8 mouse cellular contexts compared by ENCODE assay signal in genomic region chr5:115187188-115188131, GRCm38 (mm10). TPM values are rescaled to one million over a fixed set of nuclear protein-coding genes. Genes with fewer than 3 reads are reported as not detected.
DNase-seq lines count a peak whose midpoint lies in the region; ATAC-seq and TF ChIP-seq lines count a peak whose summit lies in the region.

No protein-coding gene starts in this region.

- CTCF ChIA-PET in Patski (lab: Charles Lee), result interaction anchor here (0.8 to 1.5 kb wide), 9 partner anchors 9 to 49 kb away, joined by 3 to 5 read pairs (median 3); no protein-coding TSS in a partner anchor

- H3K4me2 ChIP-seq in hindbrain, embryonic 14.5 days (replicated peaks), result peak overlapping the region; percentile 32

- peak; percentile 48 for ATAC-seq in Patski
- ATAC-seq in hindbrain, embryonic 14.5 days (ENCODE audit: low FRiP score), result peak; percentile 55; the same call in 1 of the 2 replicates

- no peak for TF ChIP-seq CTCF in Patski (IDR thresholded peaks at IDR 0.05)

- no peak overlapping the region; the same call in 1 of the 2 replicates for H3K4me3 ChIP-seq in hindbrain, embryonic 14.5 days (replicated peaks; ENCODE audit: low read length)

- in situ Hi-C loops in Patski (cut with MboI; ENCODE audit: low pct_unique_long_range_greater_than_20kb), result loop anchor here (5.0 kb wide), 1 partner anchor 50 kb away; the partner anchor contains the start of gene Pop5

- peaks cover 3% of the 10 kb centered on the region for H3K27me3 ChIP-seq in Patski
- H3K27me3 ChIP-seq in hindbrain, embryonic 14.5 days (ENCODE audit: control insufficient read depth, insufficient read depth, low read length), result peaks cover 31% of the 10 kb centered on the region

- H3K4me1 ChIP-seq in hindbrain, embryonic 14.5 days (replicated peaks; ENCODE audit: control insufficient read depth, insufficient read depth, low read length), result peaks cover 44% of the 10 kb centered on the region

- peak overlapping the region; percentile 58; the same call in 1 of the 2 replicates for H3K27ac ChIP-seq in hindbrain, embryonic 14.5 days

- H3K9ac ChIP-seq in hindbrain, embryonic 14.5 days, result no peak overlapping the region

- POLR2A ChIA-PET in Patski (lab: Charles Lee), result no interaction called here

- no peaks in the 10 kb centered on the region for H3K9me3 ChIP-seq in hindbrain, embryonic 14.5 days (ENCODE audit: control insufficient read depth, low read length)

- no peaks in the 10 kb centered on the region for H3K36me3 ChIP-seq in hindbrain, embryonic 14.5 days (replicated peaks; ENCODE audit: control insufficient read depth, insufficient read depth)

- DNase-seq in Patski (ENCODE audit: low read depth, low spot score), result peak; percentile 12
- DNase-seq in cerebellum, postnatal 14 days, result peak; percentile 97 to 99
- peak; percentile 92 to 96 for DNase-seq in frontal cortex, postnatal 25 days (ENCODE audit: low spot score in 2 of 2)
- DNase-seq in hindbrain, embryonic 14.5 days (ENCODE audit: low spot score), result peak; percentile 88
- DNase-seq in layer of hippocampus, postnatal 25 days (ENCODE audit: extremely low spot score in 1 of 2, low spot score in 1 of 2), result peak; percentile 86 to 99
- peak; percentile 99 for DNase-seq in lung, postnatal 14 days
- peak; percentile 78 for DNase-seq in retina, adult 2 months (ENCODE audit: low read depth, low spot score)
- peak; percentile 84 to 88 for DNase-seq in thymus, postnatal 36 days

- 17% methylated on average over 26 of the region's 26 CpGs for WGBS in hindbrain, embryonic 14.5 days

RNA-seq across cellular contexts. Expression of gene Cabp1, which starts 6.7 kb away (rescaled TPM):
- 0.05 TPM for polyA plus RNA-seq in Patski (2021)
- polyA plus RNA-seq in hindbrain, embryonic 14.5 days (2014; fragmentation: Nextera tagmentation; extraction: Ambion mirVana), result 17.7 and 22.8 TPM in 2 replicates
- 100 to 1,000 TPM; 118 to 121 TPM for total RNA-seq in layer of hippocampus, postnatal 25 days (2021)

RNA-seq across cellular contexts. Expression of gene Mlec, which starts 29.5 kb away (rescaled TPM):
- 294 TPM for polyA plus RNA-seq in Patski (2021)
- polyA plus RNA-seq in hindbrain, embryonic 14.5 days (2014; fragmentation: Nextera tagmentation; extraction: Ambion mirVana), result 21.0 and 26.4 TPM in 2 replicates
- total RNA-seq in layer of hippocampus, postnatal 25 days (2021), result 10 to 100 TPM; 75.6 to 86.5 TPM

RNA-seq across cellular contexts. Expression of gene Pop5, which starts 48.2 kb away (rescaled TPM):
- polyA plus RNA-seq in Patski (2021), result 123 TPM
- polyA plus RNA-seq in hindbrain, embryonic 14.5 days (2014; fragmentation: Nextera tagmentation; extraction: Ambion mirVana), result 107 and 114 TPM in 2 replicates
- total RNA-seq in layer of hippocampus, postnatal 25 days (2021), result 100 to 1,000 TPM in 1 of 2 experiments, 10 to 100 TPM in 1; 83.7 to 108 TPM

RNA-seq across cellular contexts. Expression of gene Unc119b, which starts 52.7 kb away (rescaled TPM):
- polyA plus RNA-seq in Patski (2021), result 98.3 TPM
- polyA plus RNA-seq in hindbrain, embryonic 14.5 days (2014; fragmentation: Nextera tagmentation; extraction: Ambion mirVana), result 31.2 and 39.0 TPM in 2 replicates
- total RNA-seq in layer of hippocampus, postnatal 25 days (2021), result 10 to 100 TPM; 26.8 to 30.9 TPM

Comparison
In these comparisons a context has a peak if more than half of its experiments do, and no peak if none do; other contexts are left out.
1. DNase-seq: peak in every context shown above with its lines; median percentile 99 in lung, postnatal 14 days; 98 in cerebellum, postnatal 14 days; 94 in frontal cortex, postnatal 25 days; 92 in layer of hippocampus, postnatal 25 days; 88 in hindbrain, embryonic 14.5 days; 86 in thymus, postnatal 36 days; 78 in retina, adult 2 months; 12 in Patski.
2. RNA of gene Cabp1, which starts 6.7 kb away (polyA plus RNA-seq): 17.7 to 22.8 TPM in hindbrain, embryonic 14.5 days; 0.05 TPM in Patski (single experiment); every median in the first group is over 10 times any median in the second.
3. RNA of gene Mlec, which starts 29.5 kb away (polyA plus RNA-seq): 294 TPM in Patski (single experiment); 21.0 to 26.4 TPM in hindbrain, embryonic 14.5 days; every median in the first group is over 10 times any median in the second.